25 mouse cellular contexts compared by ENCODE assay signal in genomic region chr2:152769677-152770076, GRCm38 (mm10). TPM values are rescaled to one million over a fixed set of nuclear protein-coding genes. Genes with fewer than 3 reads are reported as not detected.
DNase-seq lines count a peak whose midpoint lies in the region; ATAC-seq and TF ChIP-seq lines count a peak whose summit lies in the region.
"Had no signal": no experiment of that assay in that cellular context is flagged by ENCODE, and none has a peak within 500 bp of the region (broad histone marks: within the 10 kb centered on the region; RNA-seq: fewer than 3 reads in every experiment).

No protein-coding gene starts in this region.

- no peaks in the 10 kb centered on the region for H3K9me3 ChIP-seq in ES-E14 (ENCODE audit: control insufficient read depth, insufficient read depth, low read depth, low read length)
- no peaks in the 10 kb centered on the region for H3K9me3 ChIP-seq in liver, embryonic 15.5 days (replicated peaks)
- H3K9me3 ChIP-seq: embryonic facial prominence, embryonic 10.5 days; midbrain, embryonic 13.5 days; neural tube, embryonic 15.5 days had no signal

- H3K4me1 ChIP-seq in ES-E14 (ENCODE audit: control insufficient read depth in 2 of 2, insufficient read depth in 2 of 2, low read length in 2 of 2, poor library complexity in 1 of 2): peaks cover 17 to 24% of the 10 kb centered on the region in 2 experiments
- H3K4me1 ChIP-seq in liver, embryonic 15.5 days (replicated peaks): peaks cover 70% of the 10 kb centered on the region

- H3K4me3 ChIP-seq in ES-E14 (ENCODE audit: insufficient read depth in 1 of 2, low read depth in 1 of 2, low read length in 2 of 2, poor library complexity in 1 of 2, severe bottlenecking in 1 of 2): no peak overlapping the region
- no peak overlapping the region for H3K4me3 ChIP-seq in liver, embryonic 15.5 days (replicated peaks)
- H3K4me3 ChIP-seq: embryonic facial prominence, embryonic 10.5 days; erythroblast, embryonic 14.5 days; left cerebral cortex, adult 2 months; midbrain, embryonic 13.5 days; myocyte; neural tube, embryonic 15.5 days had no signal

- H3K27ac ChIP-seq in ES-E14 (ENCODE audit: insufficient read depth, low read depth, low read length, poor library complexity, severe bottlenecking): no peak overlapping the region
- H3K27ac ChIP-seq in liver, embryonic 15.5 days (replicated peaks): peak overlapping the region; percentile 39
- H3K27ac ChIP-seq: embryonic facial prominence, embryonic 10.5 days; hindbrain, postnatal 0 days; left cerebral cortex, adult 2 months; midbrain, embryonic 13.5 days; neural tube, embryonic 15.5 days had no signal

- H3K9ac ChIP-seq in ES-E14 (ENCODE audit: insufficient read depth, low read depth, low read length, poor library complexity, severe bottlenecking): no peak overlapping the region
- H3K9ac ChIP-seq in liver, embryonic 15.5 days: 0 out of 2 replicates have a peak overlapping the region, but pooled peaks have one; percentile 1
- H3K9ac ChIP-seq: forebrain, postnatal 0 days; lung, embryonic 14.5 days; midbrain, embryonic 13.5 days; neural tube, embryonic 15.5 days had no signal

- DNase-seq in A20 (ENCODE audit: low read depth, low spot score) (peak; percentile 5), ES-E14 (ENCODE audit: low read depth, low spot score) (peak; percentile 59)
- no peak for DNase-seq in cerebellum, postnatal 10 days
- DNase-seq in adrenal gland, postnatal 14 days: no peak
- no peak for DNase-seq in layer of hippocampus, adult 11-12 months (ENCODE audit: low spot score)
- DNase-seq: cerebellum, adult 11 months; cerebellum, postnatal 25 days; forebrain, postnatal 0 days; gastrocnemius, postnatal 10 days; heart, postnatal 36 days; kidney, adult 11 months; kidney, postnatal 10 days; lung, embryonic 14.5 days; lung, postnatal 4 days; thymus, adult 2 months had no signal

- WGBS in liver, embryonic 15.5 days (ENCODE audit: insufficient replicate concordance): 41% methylated on average over 7 of the region's 7 CpGs

- H3K4me2 ChIP-seq in liver, embryonic 15.5 days: peak overlapping the region; percentile 14; the same call in 1 of the 2 replicates
- H3K4me2 ChIP-seq: lung, embryonic 14.5 days; midbrain, embryonic 13.5 days; neural tube, embryonic 15.5 days had no signal

- H3K27me3 ChIP-seq in liver, embryonic 15.5 days: peaks cover 50% of the 10 kb centered on the region
- H3K27me3 ChIP-seq: midbrain, embryonic 13.5 days; neural tube, embryonic 15.5 days; Patski had no signal

- no peaks in the 10 kb centered on the region for H3K36me3 ChIP-seq in ES-E14 (ENCODE audit: control insufficient read depth, insufficient read depth, low read length, poor library complexity, severe bottlenecking)
- H3K36me3 ChIP-seq in liver, embryonic 15.5 days (replicated peaks): no peaks in the 10 kb centered on the region
- H3K36me3 ChIP-seq: embryonic facial prominence, embryonic 10.5 days; midbrain, embryonic 13.5 days; neural tube, embryonic 15.5 days had no signal

- peak; percentile 21; the same call in 1 of the 2 replicates for ATAC-seq in common myeloid progenitor, adult 5-6 weeks (replicated peaks; ENCODE audit: low read depth, poor library complexity, severe bottlenecking)
- ATAC-seq in liver, embryonic 15.5 days (ENCODE audit: insufficient read depth): peak; percentile 89
- ATAC-seq: forebrain, postnatal 0 days; hindbrain, postnatal 0 days; midbrain, embryonic 13.5 days; Patski had no signal

- in situ Hi-C loops in ES-E14 (cut with MboI; ENCODE audit: low sequenced_read_pairs in 2 of 2, unreplicated experiment in 2 of 2): loop anchor here in 1 of 2 experiments (10.0 kb wide), 1 partner anchor 75 kb away; no protein-coding TSS in a partner anchor

TF ChIP-seq in ES-E14, 5 proteins besides CTCF, POLR2A, EP300 and RAD21:
- TF ChIP-seq ZNF384 (IDR thresholded peaks at IDR 0.05; ENCODE audit: low read depth, low read length): no peak
- TF ChIP-seq MAFK (IDR thresholded peaks at IDR 0.05; ENCODE audit: insufficient read depth, low read depth, low read length): no peak
- no peak for TF ChIP-seq CHD2 (IDR thresholded peaks at IDR 0.05; ENCODE audit: low read depth, low read length)
- TF ChIP-seq ZC3H11A (IDR thresholded peaks at IDR 0.05; ENCODE audit: borderline replicate concordance, low read depth, low read length): no peak

RNA-seq across cellular contexts. Expression of gene Cox4i2, which starts 15.7 kb away (rescaled TPM):
- total RNA-seq in ES-E14 (2012; rRNA removed): 1.7 and 2.3 TPM in 2 replicates
- total RNA-seq in common myeloid progenitor, adult 5-6 weeks (2017): 2.7 and 3.7 TPM in 2 replicates
- polyA plus RNA-seq in liver, embryonic 15.5 days (2015; fragmentation: Nextera tagmentation; extraction: Ambion mirVana): 1.0 and 1.1 TPM in 2 replicates
- total RNA-seq in adrenal gland, postnatal 14 days (2021): 6.3 and 7.7 TPM in 2 replicates
- polyA plus RNA-seq: erythroblast, embryonic 14.5 days; myocyte had no signal

RNA-seq across cellular contexts. Expression of gene Id1, which starts 33.6 kb away (rescaled TPM):
- total RNA-seq in ES-E14 (2012; rRNA removed): 74.5 and 122 TPM in 2 replicates
- total RNA-seq in common myeloid progenitor, adult 5-6 weeks (2017): 2.8 and 5.8 TPM in 2 replicates
- 20.5 and 20.9 TPM in 2 replicates for polyA plus RNA-seq in liver, embryonic 15.5 days (2015; fragmentation: Nextera tagmentation; extraction: Ambion mirVana)
- total RNA-seq in adrenal gland, postnatal 14 days (2021): 136 and 138 TPM in 2 replicates

Comparison
In these comparisons a context has a peak if more than half of its experiments do, and no peak if none do; other contexts are left out.
1. DNase-seq: peak in A20 (single experiment) and ES-E14 (single experiment); none in cerebellum, postnatal 10 days (0 of 2), adrenal gland, postnatal 14 days (single experiment) and layer of hippocampus, adult 11-12 months (single experiment).
2. RNA of gene Id1, which starts 33.6 kb away (total RNA-seq): 136 to 138 TPM in adrenal gland, postnatal 14 days and 74.5 to 122 TPM in ES-E14; 2.8 to 5.8 TPM in common myeloid progenitor, adult 5-6 weeks; every median in the first group is over 10 times any median in the second.